Mouse (Mus musculus) limb, embryonic 12.5 days (tissue): ENCODE results near the gene 1700019D03Rik. TPM values are rescaled to one million over a fixed set of nuclear protein-coding genes. Genes with fewer than 3 reads are reported as not detected.

Source experiments
- ATAC-seq: fragments of 200-750 bp; cut with Nextera tagmentation; 2 replicates; pipeline ENCODE4 v1.8.0; 2017; ENCODE audit warnings: low read depth, moderate TSS enrichment; ENCODE audit not compliant: insufficient number of reproducible peaks, insufficient read depth, low FRiP score, low TSS enrichment
- H3K27ac ChIP-seq: fragments of 300-500 bp; sonication (generic); 2 replicates; pipeline ENCODE4 v1.5.1; 2016; ENCODE audit warnings: mild to moderate bottlenecking, moderate library complexity
- H3K27me3 ChIP-seq: fragments of 300-500 bp; sonication (generic); 2 replicates; pipeline ENCODE4 v1.6.1; 2016; ENCODE audit warnings: mild to moderate bottlenecking, moderate library complexity
- H3K36me3 ChIP-seq: fragments of 300-500 bp; sonication (generic); 2 replicates; pipeline ENCODE4 v1.6.1; 2016; ENCODE audit warnings: mild to moderate bottlenecking, moderate library complexity
- H3K4me1 ChIP-seq: fragments of 300-500 bp; sonication (generic); replicated peaks from 2 replicates; pipeline ENCODE4 v1.6.1; 2016
- H3K4me2 ChIP-seq: fragments of 300-500 bp; sonication (generic); 2 replicates; pipeline ENCODE4 v1.6.1; 2016; ENCODE audit warnings: mild to moderate bottlenecking, moderate library complexity
- H3K4me3 ChIP-seq: fragments of 300-500 bp; sonication (generic); replicated peaks from 2 replicates; pipeline ENCODE4 v1.5.1; 2016; ENCODE audit warnings: mild to moderate bottlenecking
- H3K9ac ChIP-seq: fragments of 300-500 bp; sonication (generic); replicated peaks from 2 replicates; pipeline ENCODE4 v1.6.1; 2016; ENCODE audit warnings: mild to moderate bottlenecking, moderate library complexity
- H3K9me3 ChIP-seq: fragments of 300-500 bp; sonication (generic); 2 replicates; pipeline ENCODE4 v1.6.1; 2016; ENCODE audit warnings: mild to moderate bottlenecking, moderate library complexity
- WGBS: fragments of 180-500 bp; shearing (Covaris S2); methylation state at CpG from one replicate; pipeline ENCODE4 v1.1.7; 2016; 5-methylcytosine and 5-hydroxymethylcytosine counted together
- polyA plus RNA-seq: library from polyadenylated mRNA; unstranded; fragments of >200 nt; fragmentation: Nextera tagmentation; extraction: Ambion mirVana; gene quantifications from 2 replicates; pipeline ENCODE4 v1.2.1, GENCODE M21; 2016

Gene 1700019D03Rik
- polyA plus RNA-seq, 1 experiment from 2014 or later, result 1.4 TPM

GRCm38 (mm10) chr1:52909783-52910182, 110.2 kb downstream of the 1700019D03Rik start:
- Histone ChIP-seq H3K9me3 (no peaks in the 10 kb centered on the region), H3K36me3 (no peaks in the 10 kb centered on the region), H3K27ac (no peak overlapping the region), H3K27me3 (no peaks in the 10 kb centered on the region), H3K4me1 (no peaks in the 10 kb centered on the region), H3K4me3 (no peak overlapping the region), H3K9ac (no peak overlapping the region), H3K4me2 (no peak overlapping the region)
- WGBS, result 84% methylated on average over 3 of the region's 3 CpGs
- ATAC-seq, result no peak

GRCm38 (mm10) chr1:52884208-52884607, 135.8 kb downstream of the 1700019D03Rik start:
- ATAC-seq, result no peak
- no peak overlapping the region for H3K4me2 ChIP-seq
- WGBS, result 84% methylated on average over 2 of the region's 2 CpGs
- H3K27me3 ChIP-seq, result no peaks in the 10 kb centered on the region
- H3K27ac ChIP-seq, result no peak overlapping the region
- no peak overlapping the region for H3K9ac ChIP-seq
- no peak overlapping the region for H3K4me3 ChIP-seq
- no peaks in the 10 kb centered on the region for H3K4me1 ChIP-seq
- no peaks in the 10 kb centered on the region for H3K9me3 ChIP-seq
- peaks cover 6% of the 10 kb centered on the region; the same call in 1 of the 2 replicates for H3K36me3 ChIP-seq

Other genes starting within 250 kb of the 1700019D03Rik start
- gene Inpp1, start 202.5 kb downstream of the 1700019D03Rik start, polyA plus RNA-seq, result 21.0 and 21.9 TPM in 2 replicates
- gene Hibch, start 175.2 kb downstream of the 1700019D03Rik start, polyA plus RNA-seq, result 24.2 and 26.2 TPM in 2 replicates
- gene Mstn, start 41.5 kb upstream of the 1700019D03Rik start, polyA plus RNA-seq, result 6.7 and 7.0 TPM in 2 replicates
- gene 1700019A02Rik, start 167.5 kb upstream of the 1700019D03Rik start, polyA plus RNA-seq, result not detected in 2 replicates